Mouse (Mus musculus) midbrain, embryonic 14.5 days (tissue): Measurements from ENCODE around the gene Lrp5. TPM values are rescaled to one million over a fixed set of nuclear protein-coding genes. Genes with fewer than 3 reads are reported as not detected.

Experiments
- ATAC-seq: fragments of 200-750 bp; cut with Nextera tagmentation; 2 replicates; pipeline ENCODE4 v1.8.0; 2017; ENCODE audit warnings: moderate number of reproducible peaks, moderate library complexity; ENCODE audit not compliant: low FRiP score, low TSS enrichment
- DNase-seq: peaks from one replicate; pipeline ENCODE4 v3.0.0-alpha.2; 2015
- H3K27ac ChIP-seq: fragments of 300-500 bp; sonication (generic); replicated peaks from 2 replicates; pipeline ENCODE4 v1.5.1; 2014; ENCODE audit warnings: mild to moderate bottlenecking, low read depth, low read length, moderate library complexity
- H3K27me3 ChIP-seq: fragments of 300-500 bp; sonication (generic); 2 replicates; pipeline ENCODE4 v1.6.1; 2014; ENCODE audit warnings: low read length, control low read depth, mixed read lengths; ENCODE audit not compliant: control insufficient read depth, insufficient read depth
- H3K36me3 ChIP-seq: fragments of 300-500 bp; sonication (generic); 2 replicates; pipeline ENCODE4 v1.6.1; 2014; ENCODE audit warnings: low read length, control low read depth; ENCODE audit not compliant: control insufficient read depth, insufficient read depth
- H3K4me1 ChIP-seq: fragments of 300-500 bp; sonication (generic); 2 replicates; pipeline ENCODE4 v1.6.1; 2014; ENCODE audit warnings: mild to moderate bottlenecking, antibody characterized with exemption, low read length, control low read depth; ENCODE audit not compliant: control insufficient read depth, insufficient read depth
- H3K4me2 ChIP-seq: fragments of 300-500 bp; sonication (generic); 2 replicates; pipeline ENCODE4 v1.6.1; 2014; ENCODE audit warnings: mild to moderate bottlenecking, low read length, moderate library complexity
- H3K4me3 ChIP-seq: fragments of 300-500 bp; sonication (generic); replicated peaks from 2 replicates; pipeline ENCODE4 v1.5.1; 2014; ENCODE audit warnings: low read depth, low read length
- H3K9ac ChIP-seq: fragments of 300-500 bp; sonication (generic); replicated peaks from 2 replicates; pipeline ENCODE4 v1.6.1; 2014; ENCODE audit warnings: mild to moderate bottlenecking, low read length, moderate library complexity
- H3K9me3 ChIP-seq: fragments of 300-500 bp; sonication (generic); 2 replicates; pipeline ENCODE4 v1.6.1; 2016; ENCODE audit warnings: low read length, control low read depth, mixed read lengths; ENCODE audit not compliant: control insufficient read depth
- WGBS: fragments of 180-500 bp; shearing (Covaris S2); extraction: QIAGEN DNeasy Blood & Tissue Kit; methylation state at CpG from one replicate; pipeline ENCODE4 v1.1.7; 2014; 5-methylcytosine and 5-hydroxymethylcytosine counted together
- polyA plus RNA-seq: library from polyadenylated mRNA; unstranded; fragments of >200 nt; fragmentation: Nextera tagmentation; extraction: Ambion mirVana; gene quantifications from 2 replicates; pipeline ENCODE4 v1.2.1, GENCODE M21; 2014

Lrp5 gene
- polyA plus RNA-seq, 1 experiment from 2014 or later = 1.3 TPM

- H3K4me2 ChIP-seq = no peak overlapping the region
- no peak overlapping the region for H3K9ac ChIP-seq
- DNase-seq = no peak
- no peak for ATAC-seq
- H3K9me3 ChIP-seq = no peaks in the 10 kb centered on the region
- 88% methylated on average over 4 of the region's 4 CpGs for WGBS
- no peak overlapping the region for H3K27ac ChIP-seq
- H3K4me1 ChIP-seq = no peaks in the 10 kb centered on the region
- no peaks in the 10 kb centered on the region for H3K27me3 ChIP-seq
- 0 out of 2 replicates have a peak, but pooled peaks cover 3% of the 10 kb centered on the region for H3K36me3 ChIP-seq
- no peak overlapping the region for H3K4me3 ChIP-seq
These were observed 31.4 kb downstream of the Lrp5 start for GRCm38 (mm10) chr19:3654940-3655339.

GRCm38 (mm10) chr19:3654058-3654457, 32.3 kb downstream of the Lrp5 start:
- no peak overlapping the region for H3K27ac ChIP-seq
- no peaks in the 10 kb centered on the region for H3K9me3 ChIP-seq
- WGBS = 94% methylated on average over 5 of the region's 5 CpGs

GRCm38 (mm10) chr19:3653508-3653907, 32.9 kb downstream of the Lrp5 start:
- no peak overlapping the region for H3K9ac ChIP-seq

More at GRCm38 (mm10) chr19:3654058-3654457, 32.3 kb downstream of the Lrp5 start:
- no peak for DNase-seq
- H3K27me3 ChIP-seq = no peaks in the 10 kb centered on the region
- 0 out of 2 replicates have a peak, but pooled peaks cover 3% of the 10 kb centered on the region for H3K36me3 ChIP-seq
- no peak overlapping the region for H3K4me2 ChIP-seq
- H3K9ac ChIP-seq = no peak overlapping the region
- ATAC-seq = no peak
- no peak overlapping the region for H3K4me3 ChIP-seq
- H3K4me1 ChIP-seq = no peaks in the 10 kb centered on the region

GRCm38 (mm10) chr19:3651989-3652388, 34.4 kb downstream of the Lrp5 start:
- 99% methylated on average over 13 of the region's 13 CpGs for WGBS
- Histone ChIP-seq H3K27me3 (no peaks in the 10 kb centered on the region), H3K9me3 (no peaks in the 10 kb centered on the region), H3K4me1 (no peaks in the 10 kb centered on the region), H3K4me2 (no peak overlapping the region), H3K4me3 (no peak overlapping the region), H3K36me3 (0 out of 2 replicates have a peak, but pooled peaks cover 3% of the 10 kb centered on the region), H3K9ac (no peak overlapping the region), H3K27ac (no peak overlapping the region)
- DNase-seq = no peak
- ATAC-seq = no peak

More at GRCm38 (mm10) chr19:3653508-3653907, 32.9 kb downstream of the Lrp5 start:
- no peaks in the 10 kb centered on the region for H3K9me3 ChIP-seq
- no peak overlapping the region for H3K4me2 ChIP-seq
- ATAC-seq = no peak
- WGBS = 92% methylated on average over 4 of the region's 4 CpGs
- H3K36me3 ChIP-seq = no peaks in the 10 kb centered on the region
- DNase-seq = no peak
- H3K4me3 ChIP-seq = no peak overlapping the region
- no peak overlapping the region for H3K27ac ChIP-seq
- no peaks in the 10 kb centered on the region for H3K27me3 ChIP-seq
- no peaks in the 10 kb centered on the region for H3K4me1 ChIP-seq

- Histone ChIP-seq H3K9ac (no peak overlapping the region), H3K9me3 (no peaks in the 10 kb centered on the region), H3K27ac (no peak overlapping the region), H3K4me2 (no peak overlapping the region), H3K4me3 (no peak overlapping the region), H3K27me3 (no peaks in the 10 kb centered on the region), H3K36me3 (0 out of 2 replicates have a peak, but pooled peaks cover 3% of the 10 kb centered on the region), H3K4me1 (no peaks in the 10 kb centered on the region)
- WGBS = 100% methylated on average over 3 of the region's 3 CpGs
- ATAC-seq (no peak), DNase-seq (no peak)
These were observed 35.1 kb downstream of the Lrp5 start for GRCm38 (mm10) chr19:3651220-3651619.

GRCm38 (mm10) chr19:3650448-3650847, 35.9 kb downstream of the Lrp5 start:
- ATAC-seq (no peak), DNase-seq (no peak)

GRCm38 (mm10) chr19:3648830-3649450, 37.4 kb downstream of the Lrp5 start:
- H3K9me3 ChIP-seq = no peaks in the 10 kb centered on the region
- WGBS = 41% methylated on average over 9 of the region's 11 CpGs
- H3K9ac ChIP-seq = no peak overlapping the region
- ATAC-seq (no peak), DNase-seq (no peak)
- no peaks in the 10 kb centered on the region for H3K4me1 ChIP-seq
- no peaks in the 10 kb centered on the region for H3K27me3 ChIP-seq
- H3K4me2 ChIP-seq = no peak overlapping the region
- H3K27ac ChIP-seq = no peak overlapping the region
- no peak overlapping the region for H3K4me3 ChIP-seq
- 0 out of 2 replicates have a peak, but pooled peaks cover 3% of the 10 kb centered on the region for H3K36me3 ChIP-seq

More at GRCm38 (mm10) chr19:3650448-3650847, 35.9 kb downstream of the Lrp5 start:
- Histone ChIP-seq H3K4me1 (no peaks in the 10 kb centered on the region), H3K36me3 (0 out of 2 replicates have a peak, but pooled peaks cover 3% of the 10 kb centered on the region), H3K4me3 (no peak overlapping the region), H3K9me3 (no peaks in the 10 kb centered on the region), H3K27me3 (no peaks in the 10 kb centered on the region), H3K27ac (no peak overlapping the region), H3K4me2 (no peak overlapping the region), H3K9ac (no peak overlapping the region)
- WGBS = 96% methylated on average over 3 of the region's 3 CpGs

- Histone ChIP-seq H3K27me3 (no peaks in the 10 kb centered on the region), H3K36me3 (0 out of 2 replicates have a peak, but pooled peaks cover 3% of the 10 kb centered on the region), H3K4me2 (no peak overlapping the region), H3K4me1 (no peaks in the 10 kb centered on the region), H3K4me3 (no peak overlapping the region), H3K9ac (no peak overlapping the region), H3K27ac (no peak overlapping the region), H3K9me3 (no peaks in the 10 kb centered on the region)
- no peak for DNase-seq
- 92% methylated on average over 3 of the region's 3 CpGs for WGBS
- ATAC-seq = no peak
These were observed 38.4 kb downstream of the Lrp5 start for GRCm38 (mm10) chr19:3647999-3648398.

GRCm38 (mm10) chr19:3645813-3646212, 40.6 kb downstream of the Lrp5 start:
- ATAC-seq (no peak), DNase-seq (no peak)
- Histone ChIP-seq H3K4me1 (peaks cover 19% of the 10 kb centered on the region), H3K9ac (no peak overlapping the region), H3K4me3 (no peak overlapping the region), H3K27me3 (no peaks in the 10 kb centered on the region), H3K27ac (no peak overlapping the region), H3K9me3 (no peaks in the 10 kb centered on the region), H3K4me2 (no peak overlapping the region), H3K36me3 (0 out of 2 replicates have a peak, but pooled peaks cover 3% of the 10 kb centered on the region)
- WGBS = 91% methylated on average over 3 of the region's 3 CpGs
